Mouse (Mus musculus) forebrain, embryonic 16.5 days (tissue): ENCODE data around the gene Telo2. TPM values are rescaled to one million over a fixed set of nuclear protein-coding genes. Genes with fewer than 3 reads are reported as not detected.

Experiments
- ATAC-seq: fragments of 200-750 bp; cut with Nextera tagmentation; 2 replicates; pipeline ENCODE4 v1.8.0; 2017; ENCODE audit warnings: mild to moderate bottlenecking, moderate library complexity
- H3K27ac ChIP-seq: fragments of 300-500 bp; sonication (generic); 2 replicates; pipeline ENCODE4 v1.5.1; 2014; ENCODE audit warnings: low read length, control low read depth
- H3K27me3 ChIP-seq: fragments of 300-500 bp; sonication (generic); replicated peaks from 2 replicates; pipeline ENCODE4 v1.6.1; 2014; ENCODE audit warnings: low read length; ENCODE audit not compliant: control insufficient read depth, insufficient read depth
- H3K36me3 ChIP-seq: fragments of 300-500 bp; sonication (generic); 2 replicates; pipeline ENCODE4 v1.6.1; 2014; ENCODE audit not compliant: control insufficient read depth, insufficient read depth
- H3K4me1 ChIP-seq: fragments of 300-500 bp; sonication (generic); replicated peaks from 2 replicates; pipeline ENCODE4 v1.6.1; 2014; ENCODE audit warnings: low read length; ENCODE audit not compliant: control insufficient read depth, insufficient read depth
- H3K4me2 ChIP-seq: fragments of 300-500 bp; sonication (generic); 2 replicates; pipeline ENCODE4 v1.6.1; 2014; ENCODE audit warnings: mild to moderate bottlenecking, low read length, control low read depth
- H3K4me3 ChIP-seq: fragments of 300-500 bp; sonication (generic); replicated peaks from 2 replicates; pipeline ENCODE4 v1.5.1; 2014; ENCODE audit warnings: mild to moderate bottlenecking, low read length, control low read depth
- H3K9ac ChIP-seq: fragments of 300-500 bp; sonication (generic); replicated peaks from 2 replicates; pipeline ENCODE4 v1.6.1; 2014; ENCODE audit warnings: low read depth, low read length, control low read depth
- H3K9me3 ChIP-seq: fragments of 300-500 bp; sonication (generic); 2 replicates; pipeline ENCODE4 v1.6.1; 2016; ENCODE audit warnings: low read length; ENCODE audit not compliant: control insufficient read depth
- WGBS: fragments of 180-500 bp; shearing (Covaris S2); extraction: QIAGEN DNeasy Blood & Tissue Kit; methylation state at CpG from one replicate; pipeline ENCODE4 v1.1.7; 2014; 5-methylcytosine and 5-hydroxymethylcytosine counted together
- polyA plus RNA-seq: library from polyadenylated mRNA; unstranded; fragments of >200 nt; fragmentation: Nextera tagmentation; extraction: Ambion mirVana; gene quantifications from 2 replicates; pipeline ENCODE4 v1.2.1, GENCODE M21; 2015

Telo2 gene
- polyA plus RNA-seq, 1 experiment from 2014 or later: 62.9 TPM

DNA sequence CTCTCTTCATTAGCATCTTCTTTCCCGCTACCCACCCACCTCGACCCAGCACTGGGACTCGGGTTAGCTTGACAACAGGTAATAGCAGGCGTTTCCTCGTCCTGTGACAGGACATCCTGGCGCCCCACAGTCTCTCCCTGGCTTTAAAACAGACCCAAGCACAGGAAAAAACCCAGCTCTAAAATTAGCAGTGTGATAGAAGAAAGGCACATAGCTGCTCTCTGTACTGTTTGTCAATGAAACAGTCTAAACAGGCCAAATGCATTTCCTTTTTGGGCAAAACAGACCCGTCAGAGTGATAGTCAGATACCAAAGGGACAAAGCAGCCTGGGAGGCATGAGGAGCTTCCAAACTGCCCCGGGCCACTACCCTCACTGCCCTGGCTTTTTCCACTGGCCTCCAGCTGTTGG is 48.3 kb downstream of the Telo2 start:
- Histone ChIP-seq H3K27me3 (no peaks in the 10 kb centered on the region), H3K9ac (no peak overlapping the region), H3K4me1 (no peaks in the 10 kb centered on the region), H3K36me3 (peaks cover 5% of the 10 kb centered on the region; the same call in 1 of the 2 replicates), H3K9me3 (no peaks in the 10 kb centered on the region), H3K4me2 (no peak overlapping the region), H3K4me3 (no peak overlapping the region), H3K27ac (no peak overlapping the region)
- WGBS: 77% methylated on average over 8 of the region's 8 CpGs
- no peak for ATAC-seq

- Histone ChIP-seq H3K9me3 (no peaks in the 10 kb centered on the region), H3K27me3 (no peaks in the 10 kb centered on the region), H3K36me3 (peaks cover 8% of the 10 kb centered on the region; the same call in 1 of the 2 replicates), H3K9ac (no peak overlapping the region), H3K27ac (no peak overlapping the region), H3K4me3 (no peak overlapping the region), H3K4me2 (no peak overlapping the region), H3K4me1 (no peaks in the 10 kb centered on the region)
- WGBS: 90% methylated on average over 7 of the region's 7 CpGs
- no peak for ATAC-seq
Measured at GRCm38 (mm10) chr17:25066595-25066994, 49.2 kb downstream of the Telo2 start.

GRCm38 (mm10) chr17:25065189-25065588 is 50.6 kb downstream of the Telo2 start:
- H3K27ac ChIP-seq: no peak overlapping the region
- H3K36me3 ChIP-seq: peaks cover 10% of the 10 kb centered on the region; the same call in 1 of the 2 replicates
- no peak for ATAC-seq
- no peaks in the 10 kb centered on the region for H3K4me1 ChIP-seq
- no peak overlapping the region for H3K4me3 ChIP-seq
- no peak overlapping the region for H3K4me2 ChIP-seq
- H3K9me3 ChIP-seq: no peaks in the 10 kb centered on the region
- no peak overlapping the region for H3K9ac ChIP-seq
- no peaks in the 10 kb centered on the region for H3K27me3 ChIP-seq
- WGBS: 90% methylated on average over 3 of the region's 3 CpGs

GRCm38 (mm10) chr17:25064351-25064750 is 51.4 kb downstream of the Telo2 start:
- no peaks in the 10 kb centered on the region for H3K4me1 ChIP-seq
- ATAC-seq: no peak
- no peak overlapping the region for H3K9ac ChIP-seq
- H3K4me3 ChIP-seq: no peak overlapping the region
- no peaks in the 10 kb centered on the region for H3K27me3 ChIP-seq
- H3K27ac ChIP-seq: no peak overlapping the region
- peaks cover 8% of the 10 kb centered on the region; the same call in 1 of the 2 replicates for H3K36me3 ChIP-seq
- H3K4me2 ChIP-seq: no peak overlapping the region
- 83% methylated on average over 9 of the region's 9 CpGs for WGBS
- no peaks in the 10 kb centered on the region for H3K9me3 ChIP-seq

GRCm38 (mm10) chr17:25063872-25064271 is 51.9 kb downstream of the Telo2 start:
- no peaks in the 10 kb centered on the region for H3K27me3 ChIP-seq
- no peaks in the 10 kb centered on the region for H3K4me1 ChIP-seq
- H3K9ac ChIP-seq: no peak overlapping the region
- WGBS: 84% methylated on average over 12 of the region's 12 CpGs
- H3K27ac ChIP-seq: no peak overlapping the region
- no peak overlapping the region for H3K4me2 ChIP-seq
- H3K4me3 ChIP-seq: no peak overlapping the region
- peaks cover 8% of the 10 kb centered on the region; the same call in 1 of the 2 replicates for H3K36me3 ChIP-seq
- ATAC-seq: no peak
- no peaks in the 10 kb centered on the region for H3K9me3 ChIP-seq

- no peaks in the 10 kb centered on the region for H3K27me3 ChIP-seq
- H3K36me3 ChIP-seq: peaks cover 8% of the 10 kb centered on the region; the same call in 1 of the 2 replicates
- no peaks in the 10 kb centered on the region for H3K9me3 ChIP-seq
- 79% methylated on average over 4 of the region's 4 CpGs for WGBS
- no peaks in the 10 kb centered on the region for H3K4me1 ChIP-seq
- H3K27ac ChIP-seq: no peak overlapping the region
- no peak overlapping the region for H3K9ac ChIP-seq
- no peak for ATAC-seq
- H3K4me2 ChIP-seq: no peak overlapping the region
- no peak overlapping the region for H3K4me3 ChIP-seq
Measured at GRCm38 (mm10) chr17:25063261-25063660, 52.5 kb downstream of the Telo2 start.

DNA sequence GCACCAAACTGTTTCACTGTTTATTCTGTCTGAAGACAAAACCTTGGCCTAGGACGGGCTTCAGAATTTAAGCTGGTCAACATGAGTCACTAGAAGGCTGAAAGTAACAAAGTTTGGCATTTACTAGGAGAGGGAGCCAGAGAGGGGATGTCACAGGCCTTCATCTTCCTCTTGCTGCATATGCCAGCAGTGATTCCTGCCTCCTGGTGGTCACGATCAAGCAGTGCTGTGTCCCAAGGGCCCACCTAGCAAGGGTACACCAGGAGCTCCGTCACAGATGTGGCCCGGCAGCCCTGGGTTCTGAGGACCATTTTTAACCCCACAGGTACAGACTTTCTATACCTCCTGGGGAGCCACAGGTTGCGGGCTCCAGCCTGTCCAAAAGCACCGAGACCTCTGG is 58.7 kb downstream of the Telo2 start:
- H3K36me3 ChIP-seq: peaks cover 8% of the 10 kb centered on the region; the same call in 1 of the 2 replicates
- no peaks in the 10 kb centered on the region for H3K4me1 ChIP-seq
- no peaks in the 10 kb centered on the region for H3K27me3 ChIP-seq
- H3K9ac ChIP-seq: no peak overlapping the region
- no peak overlapping the region for H3K4me3 ChIP-seq
- no peaks in the 10 kb centered on the region for H3K9me3 ChIP-seq
- no peak overlapping the region for H3K27ac ChIP-seq
- no peak overlapping the region for H3K4me2 ChIP-seq
- 87% methylated on average over 6 of the region's 6 CpGs for WGBS
- no peak for ATAC-seq

- Histone ChIP-seq H3K9ac (no peak overlapping the region), H3K27me3 (no peaks in the 10 kb centered on the region), H3K4me2 (no peak overlapping the region), H3K4me1 (no peaks in the 10 kb centered on the region), H3K9me3 (no peaks in the 10 kb centered on the region), H3K36me3 (peaks cover 9% of the 10 kb centered on the region; the same call in 1 of the 2 replicates), H3K27ac (no peak overlapping the region), H3K4me3 (no peak overlapping the region)
- no peak for ATAC-seq
- 88% methylated on average over 9 of the region's 9 CpGs for WGBS
Measured at GRCm38 (mm10) chr17:25053274-25053673, 62.5 kb downstream of the Telo2 start.
